ENCODE assay signal across 18 mouse cellular contexts in the genomic region with DNA sequence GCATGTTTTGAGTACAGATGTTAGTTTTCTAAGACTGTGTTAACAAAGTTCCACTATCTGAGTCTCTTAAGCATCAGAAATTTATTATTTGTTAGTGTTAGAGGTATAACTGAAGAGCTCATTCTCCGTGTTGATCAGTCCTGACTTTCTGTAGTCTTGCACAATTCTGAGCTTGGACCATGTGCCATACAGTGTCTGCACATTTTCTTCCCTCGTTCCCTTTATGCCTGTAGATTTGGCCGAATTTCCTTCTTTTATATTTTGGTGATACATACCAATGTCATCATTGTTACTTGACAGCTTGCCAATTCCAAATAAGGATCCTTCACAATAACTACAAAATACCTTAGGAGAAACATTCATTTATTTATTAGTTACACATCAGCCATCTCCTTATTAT.
DNase-seq lines count a peak whose midpoint lies in the region; ATAC-seq and TF ChIP-seq lines count a peak whose summit lies in the region.
"Had no signal": no experiment of that assay in that cellular context is flagged by ENCODE, and none has a peak within 500 bp of the region (broad histone marks: within the 10 kb centered on the region; RNA-seq: fewer than 3 reads in every experiment).

No protein-coding gene starts in this region.

- peak; percentile 45; the same call in 1 of the 2 replicates for ATAC-seq in lung, embryonic 16.5 days (ENCODE audit: low read depth)
- ATAC-seq: forebrain, embryonic 13.5 days; forebrain, embryonic 15.5 days had no signal

- peak overlapping the region; percentile 44; the same call in 1 of the 2 replicates for H3K27ac ChIP-seq in left cerebral cortex, adult 2 months
- no peak overlapping the region for H3K27ac ChIP-seq in lung, embryonic 16.5 days (ENCODE audit: low read length)
- H3K27ac ChIP-seq in layer of hippocampus, adult 2 months = no peak overlapping the region
- H3K27ac ChIP-seq: embryonic facial prominence, embryonic 10.5 days; embryonic facial prominence, embryonic 12.5 days; forebrain, embryonic 13.5 days; forebrain, embryonic 15.5 days had no signal

- H3K36me3 ChIP-seq in lung, embryonic 16.5 days (ENCODE audit: control insufficient read depth, insufficient read depth, low read length) = no peaks in the 10 kb centered on the region
- H3K36me3 ChIP-seq: embryonic facial prominence, embryonic 10.5 days; embryonic facial prominence, embryonic 12.5 days; forebrain, embryonic 15.5 days had no signal

- H3K4me3 ChIP-seq in left cerebral cortex, adult 2 months = no peak overlapping the region
- H3K4me3 ChIP-seq in lung, embryonic 16.5 days (ENCODE audit: low read length) = no peak overlapping the region
- no peak overlapping the region for H3K4me3 ChIP-seq in layer of hippocampus, adult 2 months
- H3K4me3 ChIP-seq: embryonic facial prominence, embryonic 10.5 days; embryonic facial prominence, embryonic 12.5 days; forebrain, embryonic 13.5 days; forebrain, embryonic 15.5 days had no signal

- no peaks in the 10 kb centered on the region for H3K4me1 ChIP-seq in lung, embryonic 16.5 days (replicated peaks; ENCODE audit: control insufficient read depth, insufficient read depth, low read length)
- H3K4me1 ChIP-seq: embryonic facial prominence, embryonic 10.5 days; embryonic facial prominence, embryonic 12.5 days; forebrain, embryonic 13.5 days; forebrain, embryonic 15.5 days had no signal

- TF ChIP-seq CTCF in left cerebral cortex, adult 2 months (IDR thresholded peaks at IDR 0.05) = no peak
- TF ChIP-seq CTCF in layer of hippocampus, adult 2 months (conservative IDR thresholded peaks at IDR 0.05) = no peak

- H3K9me3 ChIP-seq in lung, embryonic 16.5 days (ENCODE audit: control insufficient read depth, low read length) = no peaks in the 10 kb centered on the region
- H3K9me3 ChIP-seq: embryonic facial prominence, embryonic 10.5 days; embryonic facial prominence, embryonic 12.5 days; forebrain, embryonic 13.5 days; forebrain, embryonic 15.5 days had no signal

- no peaks in the 10 kb centered on the region for H3K27me3 ChIP-seq in lung, embryonic 16.5 days (ENCODE audit: control insufficient read depth, insufficient read depth, low read depth, low read length)
- H3K27me3 ChIP-seq: embryonic facial prominence, embryonic 12.5 days; forebrain, embryonic 13.5 days; forebrain, embryonic 15.5 days had no signal

- H3K9ac ChIP-seq in lung, embryonic 16.5 days (ENCODE audit: low read length) = no peak overlapping the region
- H3K9ac ChIP-seq: embryonic facial prominence, embryonic 12.5 days; forebrain, embryonic 13.5 days; forebrain, embryonic 15.5 days had no signal

- 40% methylated on average over 3 of the region's 3 CpGs for WGBS in lung, embryonic 16.5 days

- H3K4me2 ChIP-seq in lung, embryonic 16.5 days (ENCODE audit: low read depth, low read length) = no peak overlapping the region
- H3K4me2 ChIP-seq: embryonic facial prominence, embryonic 12.5 days; forebrain, embryonic 13.5 days; forebrain, embryonic 15.5 days had no signal

- DNase-seq in left cerebral cortex, adult 2 months (ENCODE audit: extremely low spot score in 1 of 2, low spot score in 2 of 2) = no peak
- no peak for DNase-seq in left cerebral cortex, adult 9 months (ENCODE audit: low spot score in 2 of 2)
- DNase-seq in lung, postnatal 14 days = no peak
- DNase-seq in brain, adult 2 months (ENCODE audit: low read depth, low spot score) = peak; percentile 3
- no peak for DNase-seq in layer of hippocampus, adult 2 months (ENCODE audit: low spot score in 2 of 2)
- DNase-seq: adrenal gland, adult 2 months; adrenal gland, postnatal 10 days; adrenal gland, postnatal 25 days; cerebellum, adult 11-12 months; cerebellum, adult 2 months; cerebellum, adult 9-10 months; cerebellum, postnatal 10 days; cerebellum, postnatal 25 days had no signal

- intact Hi-C loops in left cerebral cortex, adult 2 months (cut with DNase I) = loop anchor here (5.0 to 10.0 kb wide), 3 partner anchors 212 to 624 kb away; no protein-coding TSS in a partner anchor
